Mouse (Mus musculus) heart, embryonic 12.5 days (tissue): ENCODE data around the gene Krt84. TPM values are rescaled to one million over a fixed set of nuclear protein-coding genes. Genes with fewer than 3 reads are reported as not detected.

Experiments used
- ATAC-seq: fragments of 200-750 bp; cut with Nextera tagmentation; 2 replicates; pipeline ENCODE4 v1.8.0; 2017; ENCODE audit warnings: moderate TSS enrichment, moderate library complexity; ENCODE audit not compliant: insufficient number of reproducible peaks, low FRiP score
- H3K27ac ChIP-seq: fragments of 300-500 bp; sonication (generic); 2 replicates; pipeline ENCODE4 v1.5.1; 2016; ENCODE audit warnings: mild to moderate bottlenecking, moderate library complexity; ENCODE audit not compliant: poor library complexity, severe bottlenecking
- H3K27me3 ChIP-seq: fragments of 300-500 bp; sonication (generic); replicated peaks from 2 replicates; pipeline ENCODE4 v1.6.1; 2016; ENCODE audit warnings: mild to moderate bottlenecking, moderate library complexity
- H3K36me3 ChIP-seq: fragments of 300-500 bp; sonication (generic); 2 replicates; pipeline ENCODE4 v1.6.1; 2016; ENCODE audit warnings: mild to moderate bottlenecking, moderate library complexity
- H3K4me1 ChIP-seq: fragments of 300-500 bp; sonication (generic); replicated peaks from 2 replicates; pipeline ENCODE4 v1.6.1; 2016; ENCODE audit warnings: mild to moderate bottlenecking
- H3K4me2 ChIP-seq: fragments of 300-500 bp; sonication (generic); 2 replicates; pipeline ENCODE4 v1.6.1; 2016; ENCODE audit warnings: mild to moderate bottlenecking, moderate library complexity
- H3K4me3 ChIP-seq: fragments of 300-500 bp; sonication (generic); 2 replicates; pipeline ENCODE4 v1.5.1; 2016; ENCODE audit warnings: mild to moderate bottlenecking
- H3K9ac ChIP-seq: fragments of 300-500 bp; sonication (generic); 2 replicates; pipeline ENCODE4 v1.6.1; 2016; ENCODE audit warnings: mild to moderate bottlenecking, moderate library complexity
- H3K9me3 ChIP-seq: fragments of 300-500 bp; sonication (generic); replicated peaks from 2 replicates; pipeline ENCODE4 v1.6.1; 2016; ENCODE audit warnings: mild to moderate bottlenecking, moderate library complexity
- WGBS: fragments of 180-500 bp; shearing (Covaris S2); methylation state at CpG from one replicate; pipeline ENCODE4 v1.1.7; 2016; 5-methylcytosine and 5-hydroxymethylcytosine counted together
- polyA plus RNA-seq: library from polyadenylated mRNA; unstranded; fragments of >200 nt; fragmentation: Nextera tagmentation; extraction: Ambion mirVana; gene quantifications from 2 replicates; pipeline ENCODE4 v1.2.1, GENCODE M21; 2016

Krt84 gene
- polyA plus RNA-seq, 1 experiment from 2014 or later = not detected

DNA sequence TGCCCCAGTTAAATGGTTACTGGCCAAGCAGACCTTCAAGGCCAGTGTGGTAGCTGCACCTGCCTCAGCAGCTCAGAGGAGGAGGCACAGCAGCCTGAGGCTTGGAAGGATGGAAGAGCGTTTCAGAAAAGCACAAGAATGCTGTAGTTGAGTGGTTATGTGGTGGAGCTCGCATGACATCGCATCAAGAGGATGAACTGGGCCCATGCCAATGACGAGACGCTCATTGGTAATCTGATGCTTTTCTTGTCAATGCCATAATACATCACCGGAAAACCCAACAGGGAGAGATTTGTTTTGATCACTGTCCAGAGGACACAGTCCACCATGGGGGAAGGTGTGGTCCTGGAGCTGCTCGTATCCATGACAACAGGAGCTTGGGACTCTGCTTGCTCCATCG is 37.4 kb downstream of the Krt84 start:
- ATAC-seq = no peak
- Histone ChIP-seq H3K36me3 (no peaks in the 10 kb centered on the region), H3K4me2 (no peak overlapping the region), H3K27ac (no peak overlapping the region), H3K4me1 (peaks cover 10% of the 10 kb centered on the region), H3K27me3 (no peaks in the 10 kb centered on the region), H3K9me3 (no peaks in the 10 kb centered on the region), H3K4me3 (no peak overlapping the region), H3K9ac (no peak overlapping the region)
- WGBS = 78% methylated on average over 8 of the region's 8 CpGs

GRCm38 (mm10) chr15:101494203-101494602 is 38.4 kb downstream of the Krt84 start:
- 64% methylated on average over 1 of the region's 1 CpGs for WGBS
- no peaks in the 10 kb centered on the region for H3K36me3 ChIP-seq
- H3K9ac ChIP-seq = no peak overlapping the region
- ATAC-seq = no peak
- peaks cover 10% of the 10 kb centered on the region for H3K4me1 ChIP-seq
- no peaks in the 10 kb centered on the region for H3K27me3 ChIP-seq
- H3K27ac ChIP-seq = no peak overlapping the region
- no peaks in the 10 kb centered on the region for H3K9me3 ChIP-seq
- H3K4me3 ChIP-seq = no peak overlapping the region
- no peak overlapping the region for H3K4me2 ChIP-seq

DNA sequence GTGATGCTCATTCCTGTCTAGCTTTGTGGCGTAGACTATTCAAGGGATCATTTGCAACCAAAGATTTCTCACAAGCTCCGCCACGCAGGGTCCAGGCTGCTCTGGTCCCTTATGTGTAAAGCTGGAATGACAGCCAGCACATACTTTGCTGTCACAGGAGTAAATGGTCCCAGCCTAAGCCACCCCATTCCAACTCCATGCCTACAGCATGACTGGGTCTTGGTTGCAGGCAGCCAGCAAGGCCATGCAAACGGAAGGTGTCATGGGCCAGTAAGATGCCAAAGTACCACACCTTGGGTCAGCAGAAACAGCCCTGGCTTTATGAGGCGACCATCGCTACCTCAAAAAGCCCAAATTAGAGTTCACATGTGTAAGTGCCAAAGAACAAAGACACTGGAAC is 38.9 kb downstream of the Krt84 start:
- Histone ChIP-seq H3K36me3 (no peaks in the 10 kb centered on the region), H3K4me2 (no peak overlapping the region), H3K27ac (no peak overlapping the region), H3K27me3 (no peaks in the 10 kb centered on the region), H3K9me3 (no peaks in the 10 kb centered on the region), H3K9ac (no peak overlapping the region), H3K4me3 (no peak overlapping the region), H3K4me1 (peaks cover 10% of the 10 kb centered on the region)
- WGBS = 89% methylated on average over 6 of the region's 6 CpGs
- ATAC-seq = no peak

DNA sequence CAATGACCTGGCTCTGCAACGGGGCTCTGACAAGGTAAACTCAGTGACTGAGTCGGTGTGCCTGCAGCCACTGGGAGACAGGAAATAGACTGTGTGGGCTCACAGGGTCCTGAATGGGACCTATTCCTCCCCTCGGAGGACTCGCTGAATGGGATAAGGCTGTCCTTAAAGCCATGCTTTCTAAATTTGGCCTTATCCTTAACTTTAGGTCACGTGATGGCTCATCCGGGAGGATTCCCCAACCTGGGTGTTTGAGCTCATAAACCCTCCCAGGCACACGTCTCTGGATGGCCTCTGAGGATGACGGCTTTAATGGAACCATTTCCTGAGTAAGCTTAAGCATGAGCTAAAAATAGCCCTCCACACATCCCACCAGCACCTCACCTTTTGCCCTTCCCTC is 39.9 kb downstream of the Krt84 start:
- no peak overlapping the region for H3K27ac ChIP-seq
- H3K9me3 ChIP-seq = no peaks in the 10 kb centered on the region
- H3K9ac ChIP-seq = no peak overlapping the region
- H3K4me2 ChIP-seq = no peak overlapping the region
- H3K36me3 ChIP-seq = no peaks in the 10 kb centered on the region
- no peak overlapping the region for H3K4me3 ChIP-seq
- no peak for ATAC-seq
- WGBS = 26% methylated on average over 8 of the region's 8 CpGs
- H3K27me3 ChIP-seq = no peaks in the 10 kb centered on the region
- H3K4me1 ChIP-seq = peaks cover 10% of the 10 kb centered on the region

- Histone ChIP-seq H3K27ac (no peak within 1 kb of the TSS), H3K9ac (no peak within 1 kb of the TSS), H3K27me3 (no peaks in the 10 kb centered on the region), H3K4me2 (no peak within 1 kb of the TSS), H3K9me3 (no peaks in the 10 kb centered on the region), H3K4me1 (peaks cover 10% of the 10 kb centered on the region), H3K4me3 (no peak within 1 kb of the TSS), H3K36me3 (no peaks in the 10 kb centered on the region)
- no peak for ATAC-seq
- 86% methylated on average over 6 of the region's 6 CpGs for WGBS
Measured at GRCm38 (mm10) chr15:101491431-101491830, 41.2 kb downstream of the Krt84 start, which contains the start of gene Krt83. Gene Krt83, minus strand, starts transcription at chr15:101491512.

DNA sequence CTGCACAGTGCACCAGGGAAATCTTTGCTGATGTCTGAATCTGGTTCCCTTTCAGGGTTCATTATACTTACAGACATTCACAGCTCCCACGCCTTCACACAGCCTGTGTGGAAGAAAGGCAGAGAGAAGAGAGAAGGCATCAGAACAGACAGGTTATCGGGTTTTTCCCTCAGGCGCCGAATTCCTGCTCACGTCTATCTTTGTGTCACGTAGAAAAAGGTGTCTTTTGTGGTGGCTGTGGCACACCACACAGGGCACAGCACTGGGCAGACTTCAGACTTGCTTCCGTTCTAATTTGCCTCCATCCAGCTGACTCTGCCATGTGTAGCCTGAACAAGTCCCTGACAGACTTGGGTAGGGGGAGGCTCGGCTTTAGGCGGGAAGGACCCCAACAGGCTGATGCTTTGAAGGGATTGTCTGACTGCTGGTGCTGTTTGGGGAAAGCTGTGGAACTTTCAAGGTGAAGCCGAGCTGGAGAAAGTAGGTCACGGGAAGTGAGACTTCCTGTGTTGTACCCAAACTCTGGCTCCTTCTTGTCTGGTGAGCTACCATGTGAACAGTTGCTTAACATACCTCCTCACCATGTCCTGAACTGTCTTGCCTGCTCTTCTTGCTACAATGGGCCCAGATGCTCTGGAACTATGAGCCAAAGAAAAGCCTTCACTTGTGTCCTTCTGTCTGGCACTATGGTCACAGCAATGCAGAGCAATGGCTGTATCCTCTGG is 46.5 kb downstream of the Krt84 start:
- 75% methylated on average over 11 of the region's 11 CpGs for WGBS
- Histone ChIP-seq H3K9me3 (no peaks in the 10 kb centered on the region), H3K27me3 (peaks cover 5% of the 10 kb centered on the region), H3K36me3 (no peaks in the 10 kb centered on the region), H3K4me2 (no peak overlapping the region), H3K4me1 (peaks cover 7% of the 10 kb centered on the region; the same call in 1 of the 2 replicates), H3K4me3 (no peak overlapping the region), H3K27ac (no peak overlapping the region), H3K9ac (no peak overlapping the region)
- no peak for ATAC-seq

GRCm38 (mm10) chr15:101484939-101485338 is 47.7 kb downstream of the Krt84 start:
- Histone ChIP-seq H3K36me3 (no peaks in the 10 kb centered on the region), H3K9me3 (no peaks in the 10 kb centered on the region), H3K27me3 (peaks cover 16% of the 10 kb centered on the region), H3K4me3 (no peak overlapping the region), H3K4me1 (peaks cover 7% of the 10 kb centered on the region; the same call in 1 of the 2 replicates), H3K4me2 (no peak overlapping the region), H3K9ac (no peak overlapping the region), H3K27ac (no peak overlapping the region)
- 79% methylated on average over 1 of the region's 1 CpGs for WGBS
- no peak for ATAC-seq

- H3K27ac ChIP-seq = no peak overlapping the region
- H3K27me3 ChIP-seq = peaks cover 29% of the 10 kb centered on the region
Measured at GRCm38 (mm10) chr15:101483646-101484045, 49.0 kb downstream of the Krt84 start.

DNA sequence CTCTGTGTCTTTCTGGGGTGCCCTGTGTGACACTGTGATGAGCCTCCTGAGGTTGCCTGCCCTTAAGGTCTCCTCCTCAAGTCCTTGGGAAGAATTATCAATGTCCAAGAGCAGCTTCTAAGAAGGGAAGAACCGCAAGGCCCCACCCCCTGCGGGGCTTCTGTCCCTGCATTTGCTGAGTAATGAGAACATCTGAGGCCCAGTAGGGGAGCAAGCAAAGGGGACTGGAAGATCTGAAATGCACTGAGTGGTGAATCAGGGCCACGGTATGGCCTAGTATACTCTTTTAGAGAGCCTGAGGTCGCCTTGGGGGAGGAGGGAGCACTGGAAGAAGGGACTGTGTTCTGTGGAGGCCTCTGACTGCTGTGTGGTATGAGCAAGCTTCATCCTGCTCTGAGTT is 50.6 kb downstream of the Krt84 start:
- ATAC-seq = no peak
- no peak overlapping the region for H3K27ac ChIP-seq
- H3K36me3 ChIP-seq = no peaks in the 10 kb centered on the region
- WGBS = 38% methylated on average over 4 of the region's 4 CpGs
- H3K9ac ChIP-seq = no peak overlapping the region
- H3K9me3 ChIP-seq = no peaks in the 10 kb centered on the region
- peaks cover 18% of the 10 kb centered on the region for H3K4me1 ChIP-seq
- H3K4me3 ChIP-seq = no peak overlapping the region
- H3K4me2 ChIP-seq = no peak overlapping the region
- H3K27me3 ChIP-seq = peaks cover 45% of the 10 kb centered on the region

More at GRCm38 (mm10) chr15:101483646-101484045, 49.0 kb downstream of the Krt84 start:
- H3K4me1 ChIP-seq = peaks cover 18% of the 10 kb centered on the region
- ATAC-seq = no peak
- no peak overlapping the region for H3K4me2 ChIP-seq
- 86% methylated on average over 1 of the region's 1 CpGs for WGBS
- H3K36me3 ChIP-seq = no peaks in the 10 kb centered on the region
- no peak overlapping the region for H3K4me3 ChIP-seq
- no peaks in the 10 kb centered on the region for H3K9me3 ChIP-seq
- H3K9ac ChIP-seq = no peak overlapping the region

DNA sequence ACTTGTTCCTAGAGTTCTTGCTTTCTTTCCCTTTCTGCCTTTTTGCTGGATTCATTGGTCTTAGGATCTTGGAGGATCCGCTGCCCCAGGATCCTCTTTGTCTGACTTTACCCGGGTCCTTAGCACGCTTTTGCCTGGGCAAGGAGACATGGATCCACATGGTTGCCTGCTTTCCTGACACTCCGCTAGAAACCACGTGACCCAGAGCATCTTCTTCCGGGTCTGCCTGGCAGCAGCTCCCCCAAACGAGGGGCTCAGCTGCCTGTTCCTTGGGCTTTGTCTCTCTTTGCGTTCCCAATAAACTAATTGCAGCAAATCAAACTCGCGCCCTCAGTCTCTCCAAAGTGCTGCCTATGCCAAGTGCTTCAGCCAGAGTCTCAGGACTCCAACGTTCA is 53.0 kb downstream of the Krt84 start:
- no peak overlapping the region for H3K9ac ChIP-seq
- no peaks in the 10 kb centered on the region for H3K9me3 ChIP-seq
- no peak for ATAC-seq
- H3K36me3 ChIP-seq = no peaks in the 10 kb centered on the region
- H3K4me2 ChIP-seq = peak overlapping the region; percentile 72
- 35% methylated on average over 11 of the region's 11 CpGs for WGBS
- H3K4me3 ChIP-seq = peak overlapping the region; percentile 34
- no peak overlapping the region for H3K27ac ChIP-seq
- peaks cover 52% of the 10 kb centered on the region for H3K27me3 ChIP-seq
- H3K4me1 ChIP-seq = peaks cover 11% of the 10 kb centered on the region

DNA sequence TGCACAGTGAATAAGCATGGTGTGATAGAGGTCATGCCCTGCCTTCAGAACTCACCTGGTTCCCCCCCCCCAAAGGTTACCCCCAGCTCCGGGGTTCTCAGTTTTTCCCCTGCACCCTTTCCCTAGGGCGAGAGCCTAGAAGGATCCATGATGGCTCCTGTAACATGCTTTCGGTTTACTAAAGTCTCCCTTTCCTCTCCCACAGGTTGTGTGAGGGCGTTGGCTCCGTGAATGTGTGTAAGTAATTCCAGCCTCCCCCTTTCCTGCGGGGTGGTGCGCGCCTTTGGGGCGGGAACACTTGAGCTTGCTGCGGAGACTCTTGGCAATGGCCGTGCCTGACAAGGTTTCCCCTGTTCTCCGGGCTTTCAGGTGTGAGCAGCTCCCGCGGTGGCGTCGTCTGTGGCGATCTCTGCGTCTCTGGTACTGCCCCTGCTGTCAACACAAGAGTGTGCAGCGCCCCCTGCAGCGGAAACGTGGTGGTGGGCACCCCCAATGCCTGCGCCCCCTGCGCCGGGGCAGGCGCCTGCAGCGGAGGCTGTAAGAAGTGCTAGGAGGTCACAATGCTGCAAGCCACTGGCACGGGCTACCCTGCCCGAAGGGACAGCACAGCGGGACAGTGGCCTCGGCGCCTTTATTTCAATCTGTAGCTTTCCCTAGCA is 53.5 kb downstream of the Krt84 start:
- H3K9me3 ChIP-seq = no peaks in the 10 kb centered on the region
- peak overlapping the region; percentile 72 for H3K4me2 ChIP-seq
- H3K27me3 ChIP-seq = peaks cover 52% of the 10 kb centered on the region
- peak overlapping the region; percentile 34 for H3K4me3 ChIP-seq
- H3K9ac ChIP-seq = no peak overlapping the region
- ATAC-seq = no peak
- 13% methylated on average over 31 of the region's 31 CpGs for WGBS
- H3K4me1 ChIP-seq = peaks cover 11% of the 10 kb centered on the region
- H3K27ac ChIP-seq = no peak overlapping the region
- H3K36me3 ChIP-seq = no peaks in the 10 kb centered on the region
